Mouse (Mus musculus): ENCODE measurements around the gene Serpina3f. TPM values are rescaled to one million over a fixed set of nuclear protein-coding genes. Genes with fewer than 3 reads are reported as not detected.

The Serpina3f gene
- polyA plus RNA-seq, 1 experiment from 2014 or later, result 0.39 TPM

Other genes starting within 250 kb of the Serpina3f start
- gene Serpina11, start 224.6 kb upstream of the Serpina3f start, polyA plus RNA-seq (2014; fragmentation: Nextera tagmentation; extraction: Ambion mirVana), result not detected in 2 replicates
- not detected in 2 replicates for gene Serpina9, start 200.8 kb upstream of the Serpina3f start, polyA plus RNA-seq (2014; fragmentation: Nextera tagmentation; extraction: Ambion mirVana)
- not detected in 2 replicates for gene Serpina12, start 170.1 kb upstream of the Serpina3f start, polyA plus RNA-seq (2014; fragmentation: Nextera tagmentation; extraction: Ambion mirVana)
- gene Serpina5, start 113.4 kb upstream of the Serpina3f start, polyA plus RNA-seq (2014; fragmentation: Nextera tagmentation; extraction: Ambion mirVana), result not detected in 2 replicates
- not detected in 2 replicates for gene Serpina3a, start 101.8 kb upstream of the Serpina3f start, polyA plus RNA-seq (2014; fragmentation: Nextera tagmentation; extraction: Ambion mirVana)
- gene Serpina3b, start 86.5 kb upstream of the Serpina3f start, polyA plus RNA-seq (2014; fragmentation: Nextera tagmentation; extraction: Ambion mirVana), result not detected in 2 replicates
- not detected in 2 replicates for gene Serpina3c, start 60.7 kb upstream of the Serpina3f start, polyA plus RNA-seq (2014; fragmentation: Nextera tagmentation; extraction: Ambion mirVana)
- 0.24 and 0.26 TPM in 2 replicates for gene Serpina3g, start 21.7 kb downstream of the Serpina3f start, polyA plus RNA-seq (2014; fragmentation: Nextera tagmentation; extraction: Ambion mirVana)
- gene Serpina3i, start 48.6 kb downstream of the Serpina3f start, polyA plus RNA-seq (2014; fragmentation: Nextera tagmentation; extraction: Ambion mirVana), result not detected in 2 replicates
- not detected in 2 replicates for gene Serpina3j, start 100.0 kb downstream of the Serpina3f start, polyA plus RNA-seq (2014; fragmentation: Nextera tagmentation; extraction: Ambion mirVana)
- not detected in 2 replicates for gene Serpina3k, start 123.9 kb downstream of the Serpina3f start, polyA plus RNA-seq (2014; fragmentation: Nextera tagmentation; extraction: Ambion mirVana)
- gene Serpina3m, start 123.9 kb downstream of the Serpina3f start, polyA plus RNA-seq (2014; fragmentation: Nextera tagmentation; extraction: Ambion mirVana), result not detected in 2 replicates
- 0.10 TPM in 1 of 2 replicates, not detected in the other for gene Serpina3n, start 192.2 kb downstream of the Serpina3f start, polyA plus RNA-seq (2014; fragmentation: Nextera tagmentation; extraction: Ambion mirVana)